Mouse (Mus musculus) left cerebral cortex, postnatal 10 days (tissue): Measurements from ENCODE around the gene Ginm1. TPM values are rescaled to one million over a fixed set of nuclear protein-coding genes. Genes with fewer than 3 reads are reported as not detected.
A peak's percentile ranks its signal among the peaks of the same experiment; 100 is the strongest.

Experiments used
- DNase-seq, 2 experiments: peaks; one replicate each; pipeline ENCODE4 v3.0.0; 2021 to 2022; ENCODE audit warnings: low spot score in 2 of 2, mixed read lengths in 1 of 2; ENCODE audit errors: extremely low spot score in 1 of 2
- intact Hi-C: fragments of 180-260 bp; cut with DNase I; formaldehyde crosslinking; loops from one replicate; pipeline ENCODE4 v1.15.1; 2025
- total RNA-seq, 2 experiments: library from RNA; stranded (reverse); gene quantifications; 2 replicates each; pipeline ENCODE4 v1.2.3; 2021

Gene Ginm1
- 10 to 100 TPM; 20.3 to 23.7 TPM for total RNA-seq

DNA sequence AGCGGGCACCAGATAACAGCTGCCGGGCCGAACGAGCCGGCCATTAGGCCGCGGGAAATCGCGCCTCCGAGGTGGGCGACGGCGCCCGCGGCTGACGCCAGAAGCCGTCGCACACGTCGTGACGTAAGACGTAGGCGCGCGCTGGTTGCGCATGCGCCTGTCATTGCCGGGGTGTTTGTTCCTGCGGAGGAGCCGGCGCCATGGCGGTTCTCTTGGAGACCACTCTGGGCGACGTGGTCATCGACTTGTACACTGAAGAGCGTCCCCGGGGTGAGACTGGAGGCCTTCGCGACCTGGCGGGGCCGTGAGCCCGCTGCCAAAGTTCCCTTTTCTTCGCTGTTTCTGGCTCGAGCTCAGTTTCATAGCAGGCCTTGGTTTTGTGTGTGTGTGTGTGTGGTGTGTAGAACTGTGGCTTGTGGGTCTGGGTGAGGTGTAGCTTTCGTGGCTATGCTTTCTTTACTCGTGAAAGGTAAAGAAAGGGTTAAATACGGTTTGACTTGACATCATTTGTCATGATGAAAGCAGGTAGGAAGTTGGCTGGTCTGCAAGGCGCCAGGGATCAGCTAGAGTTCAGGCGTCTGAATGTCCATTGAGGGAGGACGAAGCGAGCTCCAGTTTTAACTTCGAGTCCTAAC lies at the start of gene Ginm1, which contains the start of gene Ppil4:
Ginm1 (minus strand) TSS at position 74 of the 635 bp plus-strand sequence.
Ppil4 (plus strand) TSS at position 141 of the 635 bp plus-strand sequence.
- peak; percentile 84 to 95 for DNase-seq
- intact Hi-C loops = no loop called here

DNA sequence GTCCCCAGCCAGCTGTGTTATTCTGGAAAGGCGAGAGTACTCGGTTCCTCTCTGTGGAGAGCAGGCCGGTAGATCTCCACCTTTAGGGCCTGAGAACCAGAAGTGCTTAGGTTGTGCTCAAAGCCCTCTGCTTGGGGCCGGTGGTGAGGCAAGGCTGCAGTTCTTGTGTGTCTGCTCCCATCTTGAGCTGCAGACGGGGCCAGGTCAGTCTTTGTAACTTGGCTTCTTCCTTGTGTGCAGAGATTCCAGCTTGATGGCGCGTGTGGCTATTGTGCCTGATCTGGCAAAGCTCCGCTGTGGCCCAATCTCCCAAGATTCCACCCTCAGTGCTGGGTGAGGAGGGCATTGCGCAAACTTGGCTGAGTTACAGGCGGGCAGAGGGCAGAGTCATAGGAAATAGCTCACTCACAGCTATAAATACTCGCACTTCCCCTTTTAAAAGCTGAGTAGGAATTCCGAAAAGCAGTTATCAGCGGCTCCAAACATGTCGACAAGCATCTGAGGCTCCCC lies 49.0 kb upstream of the Ginm1 start:
- DNase-seq = peak in 1 of 2 experiments; percentile 56
- intact Hi-C loops = no loop called here

DNA sequence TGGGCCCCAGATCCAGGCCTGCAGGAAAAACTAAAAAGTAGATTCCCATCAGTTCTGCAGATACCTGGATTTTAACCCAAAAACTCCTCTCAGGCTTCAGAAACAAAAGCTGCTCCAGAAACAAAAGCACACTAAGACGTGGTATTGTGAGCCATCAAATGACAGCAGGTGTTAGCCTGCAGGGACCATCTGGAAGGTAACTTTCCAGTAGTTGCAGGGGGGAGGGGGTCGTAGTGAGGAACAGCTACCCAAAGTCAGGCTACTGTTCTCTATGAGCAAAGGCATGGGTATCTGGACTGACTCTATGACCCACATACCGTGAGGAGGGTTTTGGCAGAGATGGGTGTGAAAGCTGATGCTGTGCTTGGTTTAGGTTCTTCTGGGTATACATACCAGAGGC lies 48.2 kb upstream of the Ginm1 start:
- intact Hi-C loops = no loop called here
- no peak for DNase-seq

DNA sequence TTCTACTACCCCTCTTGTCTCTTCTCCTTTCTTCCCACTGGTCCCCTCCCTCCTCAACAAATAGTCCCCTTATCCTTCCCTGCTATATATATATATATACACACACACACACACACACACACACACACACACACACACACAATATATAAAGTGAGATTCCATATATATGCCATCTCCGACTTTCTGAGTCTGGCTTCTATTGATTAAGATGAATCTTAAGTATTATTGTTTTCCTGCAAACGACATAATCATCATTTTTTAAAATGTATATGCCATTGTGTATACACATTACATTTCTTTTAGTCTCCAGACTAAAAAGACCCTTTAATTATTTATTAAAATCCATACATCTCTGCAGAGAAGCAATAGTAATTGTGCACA lies 47.7 kb upstream of the Ginm1 start:
- intact Hi-C loops = no loop called here
- DNase-seq = no peak

DNA sequence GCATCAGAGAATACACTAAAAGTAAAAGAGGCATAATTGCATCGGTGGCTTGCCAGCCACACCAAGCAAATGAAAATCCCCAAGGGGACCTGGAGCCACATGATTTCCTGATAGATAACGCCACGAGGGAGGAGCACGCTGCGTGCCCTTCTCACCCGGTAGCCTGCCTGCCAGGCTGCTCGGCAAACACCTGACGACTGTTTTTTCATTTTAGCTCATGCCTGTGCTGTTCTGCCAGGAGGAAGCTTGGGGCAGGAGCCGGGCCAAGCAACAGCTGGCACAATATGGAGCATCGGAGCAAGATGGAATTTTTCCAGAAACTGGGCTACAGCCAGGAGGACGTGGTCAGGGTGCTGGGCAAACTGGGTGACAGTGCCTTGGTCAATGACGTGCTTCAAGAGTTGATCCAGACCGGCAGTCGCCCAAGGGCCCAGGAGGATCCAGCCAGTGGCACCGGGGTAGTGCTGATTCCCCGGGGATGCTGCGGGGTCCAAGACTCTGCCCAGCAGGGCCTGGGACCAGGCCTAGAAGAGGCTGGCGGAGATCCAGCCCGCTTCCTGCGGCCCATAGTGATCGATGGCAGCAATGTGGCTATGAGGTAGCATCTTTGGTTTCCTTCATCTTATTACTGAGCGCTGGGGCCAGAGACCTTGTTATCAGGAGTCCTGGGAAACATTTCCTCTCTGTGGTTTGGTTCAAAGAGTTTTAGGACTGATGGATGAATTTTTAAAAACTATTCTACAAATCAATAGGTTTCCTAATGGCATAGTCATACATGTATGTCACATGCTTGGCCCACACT lies 47.1 kb upstream of the Ginm1 start:
- DNase-seq = no peak
- intact Hi-C loops = no loop called here

DNA sequence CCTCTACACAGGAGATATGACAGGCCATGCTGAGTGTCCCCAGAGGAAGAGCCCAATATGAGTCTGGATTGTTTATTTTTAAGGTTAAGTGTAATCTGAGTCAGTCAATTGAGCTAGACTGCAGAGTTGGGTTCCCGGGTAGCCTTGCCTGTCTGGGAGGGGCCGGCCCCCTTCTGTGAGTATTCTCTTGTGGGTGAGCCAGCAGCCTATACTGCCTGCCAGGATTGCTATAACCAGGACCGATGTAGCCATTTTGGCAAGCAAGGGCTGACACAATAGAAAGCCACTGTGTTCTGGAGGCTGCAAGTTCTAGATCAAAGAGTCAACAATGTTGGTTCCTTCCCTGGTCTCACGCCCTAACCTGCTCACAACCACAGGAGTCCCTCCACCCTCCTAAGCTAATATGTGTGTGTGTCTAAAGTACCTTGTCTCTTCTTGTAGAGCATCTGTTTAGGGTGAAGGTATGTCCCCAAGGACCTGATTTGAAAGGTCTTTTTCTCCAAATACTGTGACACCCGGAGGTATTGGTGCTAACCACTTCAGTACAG lies 46.3 kb upstream of the Ginm1 start:
- DNase-seq = no peak
- intact Hi-C loops = no loop called here

DNA sequence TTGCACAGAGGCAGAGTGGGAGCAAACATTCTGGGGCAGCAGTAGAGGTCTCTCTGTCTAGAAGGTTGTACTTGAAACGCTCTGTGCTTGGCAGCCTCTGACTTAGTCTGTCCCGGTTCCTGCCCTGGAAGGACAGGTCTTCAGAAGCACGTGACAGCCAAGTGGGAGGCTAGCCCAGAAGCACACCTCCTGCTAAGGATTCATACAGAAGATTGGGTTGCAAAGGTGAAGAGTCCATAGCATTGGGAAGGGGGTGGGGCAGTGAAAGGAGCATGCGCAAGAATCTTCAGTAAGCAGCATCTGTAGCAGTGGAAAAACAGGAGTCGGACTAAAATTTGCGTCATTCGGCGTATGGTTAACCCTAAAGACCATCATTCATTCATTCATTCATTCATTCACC lies 45.4 kb upstream of the Ginm1 start:
- DNase-seq = no peak
- intact Hi-C loops = no loop called here

DNA sequence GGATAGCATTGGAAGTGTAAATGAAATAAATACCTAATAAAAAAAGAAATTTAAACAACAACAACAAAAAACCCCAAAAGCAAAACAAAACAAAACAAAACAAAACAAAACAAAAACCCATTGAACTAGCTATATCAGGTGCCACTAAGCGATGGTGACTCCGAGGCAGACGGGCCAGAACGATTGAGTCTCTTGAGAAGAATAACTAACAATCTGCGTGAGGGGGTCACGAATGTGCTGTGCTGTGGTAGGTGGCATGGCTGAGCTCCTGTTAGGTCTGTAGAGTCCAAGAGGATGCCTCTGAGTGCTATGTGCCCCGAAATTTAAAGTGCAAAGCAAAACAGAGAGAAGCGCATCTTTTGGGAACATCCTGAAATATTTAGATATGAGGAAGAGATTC lies 44.8 kb upstream of the Ginm1 start:
- DNase-seq = no peak
- intact Hi-C loops = no loop called here

DNA sequence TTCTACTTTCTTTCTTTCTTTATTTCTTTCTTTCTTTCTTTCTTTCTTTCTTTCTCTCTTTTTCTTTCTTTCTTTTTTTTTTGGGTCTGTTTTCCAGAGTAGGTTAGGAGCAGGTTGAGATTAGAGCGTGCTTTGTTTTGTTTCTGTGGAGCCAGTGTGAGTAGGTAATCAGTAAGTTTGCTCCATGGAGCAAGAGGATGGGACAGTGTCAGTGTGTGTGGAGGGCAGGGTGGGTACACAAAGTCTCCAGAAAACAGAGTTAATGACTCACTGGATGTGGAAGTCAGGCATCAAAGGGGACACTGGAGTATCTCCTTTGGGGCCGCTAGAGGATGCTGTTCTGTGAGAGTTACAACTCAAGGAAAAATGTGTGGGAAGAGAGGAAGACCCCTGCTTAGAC lies 44.3 kb upstream of the Ginm1 start:
- intact Hi-C loops = no loop called here

DNA sequence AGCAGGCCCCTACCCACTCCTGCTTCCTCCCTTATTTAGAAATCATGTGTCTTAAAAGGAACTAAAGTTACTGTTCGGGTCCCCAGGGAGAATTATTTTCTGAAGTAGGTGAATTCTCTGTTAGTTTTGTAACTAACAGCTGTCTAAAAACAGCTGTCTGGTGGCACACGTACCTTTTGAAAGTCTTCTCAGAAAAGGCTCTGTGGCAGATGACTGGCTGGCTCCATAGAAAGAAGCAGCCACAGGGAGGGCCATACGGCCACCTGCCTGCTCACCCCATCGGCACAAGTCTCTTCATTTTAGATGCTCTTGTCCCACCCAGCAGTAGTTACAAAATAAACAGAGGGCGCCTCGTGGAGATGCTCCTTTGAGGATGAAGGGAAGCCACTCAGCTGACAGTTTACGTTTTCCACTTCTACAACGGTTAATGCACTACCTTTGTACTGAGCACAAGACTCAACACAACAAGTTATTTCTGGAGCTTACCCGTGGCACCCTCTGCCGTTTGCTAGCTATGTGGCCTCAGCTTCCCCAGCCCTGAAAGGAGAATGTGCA lies 42.1 kb upstream of the Ginm1 start:
- intact Hi-C loops = no loop called here
- DNase-seq = no peak

More for the DNA sequence above, 44.3 kb upstream of the Ginm1 start:
- DNase-seq = no peak

DNA sequence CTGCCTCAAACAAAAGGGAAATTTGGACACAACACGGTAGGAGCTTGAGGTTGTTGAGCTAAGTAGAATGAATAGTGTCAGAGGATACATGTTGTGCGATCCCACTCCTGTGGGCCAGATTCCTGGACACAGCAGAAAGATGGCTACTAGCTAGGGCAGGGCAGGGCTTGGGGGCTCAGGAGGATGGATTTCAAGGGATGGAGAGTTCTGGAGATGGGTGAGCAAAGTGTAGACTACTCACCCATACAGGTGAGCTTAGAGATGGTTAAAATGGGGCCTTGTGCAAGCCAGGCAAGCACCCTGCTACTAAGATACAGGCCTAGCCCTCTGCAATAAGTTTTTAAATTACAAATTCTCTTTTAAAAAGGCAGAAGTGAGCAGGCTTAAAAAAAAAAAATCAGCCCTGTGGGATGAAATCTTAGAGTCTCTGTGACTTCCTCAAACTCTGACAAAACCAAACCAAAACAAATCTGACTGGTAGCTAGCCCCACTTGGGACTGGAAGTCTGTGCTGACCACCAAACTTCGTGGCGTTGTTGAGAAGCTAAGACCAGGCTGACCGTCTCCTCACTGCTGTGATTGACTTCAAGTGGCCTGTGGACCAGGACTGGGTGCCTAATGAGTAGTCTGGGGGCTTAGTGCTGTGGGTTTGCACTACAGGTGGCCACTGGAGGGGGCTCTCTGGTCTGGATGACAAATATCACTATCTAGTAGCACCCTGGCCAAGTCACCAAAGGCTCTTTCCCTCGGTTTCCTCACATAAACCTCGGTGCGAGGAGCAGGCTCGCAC lies 40.9 kb upstream of the Ginm1 start:
- intact Hi-C loops = no loop called here
- DNase-seq = no peak

DNA sequence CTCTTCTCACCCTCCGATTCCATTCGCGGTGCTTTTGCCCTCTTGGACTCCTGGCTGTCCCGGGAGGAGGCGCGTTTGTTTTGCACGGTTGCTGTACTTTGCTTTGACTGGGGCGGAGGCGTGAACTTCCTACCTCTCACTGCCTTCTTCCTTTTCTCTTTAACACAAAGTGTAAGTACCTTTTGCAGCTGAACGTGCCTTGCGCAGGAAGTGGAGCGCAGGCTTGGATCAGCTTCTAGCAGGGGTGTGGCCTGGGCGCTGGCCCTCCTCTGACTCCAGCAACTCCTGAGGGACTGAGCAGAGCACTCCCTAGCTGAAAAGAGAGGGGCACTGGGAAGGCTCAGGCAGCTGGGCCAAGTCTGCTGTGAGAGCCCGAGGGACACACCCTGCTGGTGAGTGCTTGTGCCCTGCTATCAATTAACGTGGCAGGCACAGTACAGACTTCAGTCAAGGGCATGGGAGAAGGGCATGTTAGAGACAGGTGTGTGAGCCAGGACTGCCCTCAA lies 39.6 kb upstream of the Ginm1 start, which contains the start of gene Zc3h12d:
Zc3h12d (plus strand) TSS at position 300 of the 506 bp plus-strand sequence.
- no peak for DNase-seq
- intact Hi-C loops = no loop called here

DNA sequence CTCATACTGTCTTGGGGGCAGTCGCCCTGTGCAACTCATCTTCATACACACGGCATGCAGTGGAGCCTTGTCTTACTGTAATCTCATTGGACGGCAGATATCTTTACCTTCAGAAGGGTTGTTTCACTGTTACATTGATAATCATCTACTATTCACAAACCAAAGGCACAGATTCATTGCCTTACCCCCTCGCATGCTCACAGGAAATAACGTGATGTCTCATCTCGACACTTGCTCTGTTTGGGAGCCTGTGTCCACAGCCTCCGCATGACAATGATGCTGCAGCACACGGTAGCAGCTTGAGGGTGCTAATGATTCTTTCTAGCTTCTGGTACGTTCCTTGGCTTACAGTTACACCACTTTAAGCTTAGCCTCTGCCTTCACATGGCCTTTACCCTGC lies 33.5 kb upstream of the Ginm1 start:
- no peak for DNase-seq
- intact Hi-C loops = no loop called here

DNA sequence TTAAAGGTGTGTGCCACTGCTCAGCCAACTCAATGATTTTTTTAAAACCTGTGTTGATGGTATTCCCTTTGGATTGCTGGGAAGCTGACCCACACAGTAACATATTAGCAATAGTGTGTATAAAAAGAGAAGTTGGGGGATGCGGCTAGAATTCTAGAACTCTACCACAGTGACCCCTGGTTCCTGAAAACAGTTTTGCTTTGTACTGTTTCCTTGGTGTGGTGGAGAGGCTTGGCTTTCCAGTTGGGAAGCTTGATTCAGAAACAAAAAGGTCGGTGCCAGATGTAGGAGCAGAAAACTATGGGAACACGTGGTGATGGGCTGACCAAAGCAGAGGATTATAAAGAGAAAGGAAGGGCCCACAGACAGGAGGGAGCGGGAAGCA lies 32.6 kb upstream of the Ginm1 start:
- no peak for DNase-seq
- intact Hi-C loops = no loop called here

DNA sequence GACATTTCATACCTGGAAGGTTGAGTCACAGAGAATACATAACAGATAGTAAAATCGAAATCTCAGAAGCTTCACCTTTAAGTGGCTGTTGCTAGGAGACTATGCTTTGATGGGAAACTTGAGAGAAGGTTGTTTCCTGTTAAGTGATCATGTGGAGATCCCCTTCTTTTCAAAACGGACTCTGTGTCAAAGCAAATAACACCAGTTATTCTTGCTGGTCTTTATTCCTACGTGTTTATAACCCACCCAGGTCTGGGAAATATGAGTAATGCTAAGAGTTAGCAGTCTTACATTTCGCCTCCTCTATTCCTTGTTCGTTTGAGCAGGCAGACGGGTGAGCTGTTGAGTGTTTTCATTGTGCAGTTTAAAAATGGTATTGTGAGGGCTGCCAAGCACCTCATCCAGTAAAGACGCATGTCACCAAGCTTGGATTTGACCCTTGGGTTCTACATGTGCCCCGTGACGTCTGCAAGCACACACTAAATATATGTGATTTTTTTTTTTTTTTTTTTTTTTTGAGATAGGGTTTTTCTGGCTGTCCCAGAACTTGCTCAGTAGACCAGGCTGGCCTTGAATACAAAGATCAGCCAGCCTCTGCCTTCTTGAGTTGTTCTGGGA lies 32.1 kb upstream of the Ginm1 start:
- intact Hi-C loops = no loop called here
- DNase-seq = no peak

DNA sequence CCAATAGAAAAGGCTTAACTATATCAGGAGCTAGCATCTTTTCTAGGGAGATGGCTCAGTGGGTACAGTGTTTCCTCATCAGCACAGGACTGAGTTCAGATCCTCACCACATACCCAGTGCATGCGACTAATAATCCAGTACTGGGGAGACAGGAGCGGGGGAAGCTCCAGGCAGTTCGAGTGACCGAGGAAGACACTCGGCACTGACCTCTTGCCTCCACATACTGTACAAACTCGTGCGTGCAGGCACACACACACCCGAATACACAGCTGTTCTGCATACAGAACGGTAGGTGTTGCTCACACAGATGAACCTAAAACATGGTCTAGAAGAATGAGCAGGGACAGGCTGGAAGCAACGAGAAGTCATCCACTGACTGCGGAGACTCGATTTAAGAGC lies 29.4 kb upstream of the Ginm1 start:
- DNase-seq = no peak
- intact Hi-C loops = no loop called here

DNA sequence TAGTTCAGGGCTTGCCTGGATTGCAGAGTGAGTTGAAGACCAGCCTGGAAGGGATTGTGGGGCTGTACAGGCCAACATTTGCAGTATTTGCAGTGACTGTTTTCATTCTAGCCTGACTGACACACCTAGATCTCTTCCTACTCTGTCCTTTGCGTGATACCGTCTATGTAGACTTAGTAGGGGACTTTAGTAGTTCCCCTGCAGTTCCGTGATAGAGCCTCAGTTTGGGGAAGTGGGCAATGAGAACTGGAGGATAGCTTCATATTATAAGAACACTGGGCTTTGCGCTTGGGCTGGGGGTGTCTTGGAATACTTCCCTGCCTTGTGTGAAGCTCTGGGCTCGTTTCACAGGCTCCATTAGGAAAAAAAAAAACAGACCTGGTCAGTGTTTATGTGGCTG lies 27.5 kb upstream of the Ginm1 start:
- intact Hi-C loops = no loop called here
- DNase-seq = no peak

DNA sequence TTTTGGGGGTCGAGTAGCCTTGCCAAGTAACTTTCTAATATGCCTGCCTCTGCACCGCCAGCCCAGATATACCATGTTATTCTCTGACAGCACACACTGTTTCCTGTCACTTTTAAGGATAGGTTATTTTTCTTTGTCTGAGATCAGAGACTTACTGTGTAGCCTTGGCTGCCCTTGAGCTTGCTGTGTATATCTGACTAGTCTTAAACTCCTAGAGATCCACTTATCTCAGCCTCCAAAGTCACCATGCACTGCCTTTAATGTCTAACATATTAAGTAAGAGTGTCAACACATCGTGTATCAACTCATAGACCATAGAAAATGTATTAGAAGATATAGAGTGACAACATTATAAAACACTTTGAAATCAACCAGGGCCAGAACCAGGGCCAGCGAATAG lies 27.0 kb upstream of the Ginm1 start:
- DNase-seq = no peak
- intact Hi-C loops = no loop called here
